28 mouse cellular contexts compared by ENCODE assay signal in genomic region chr19:33265245-33265644, GRCm38 (mm10).
DNase-seq lines count a peak whose midpoint lies in the region; ATAC-seq lines count a peak whose summit lies in the region.
"Had no signal": no experiment of that assay in that cellular context is flagged by ENCODE, and none has a peak within 500 bp of the region (broad histone marks: within the 10 kb centered on the region; RNA-seq: fewer than 3 reads in every experiment).

No protein-coding gene starts in this region.

- no peaks in the 10 kb centered on the region for H3K9me3 ChIP-seq in heart, embryonic 11.5 days (replicated peaks; ENCODE audit: control insufficient read depth, low read length)
- no peaks in the 10 kb centered on the region for H3K9me3 ChIP-seq in liver, embryonic 12.5 days (replicated peaks)
- H3K9me3 ChIP-seq: heart, embryonic 15.5 days; kidney, embryonic 15.5 days; limb, embryonic 13.5 days; neural tube, embryonic 13.5 days; stomach, embryonic 15.5 days had no signal

- H3K4me1 ChIP-seq in heart, embryonic 11.5 days (ENCODE audit: control insufficient read depth, insufficient read depth, low read length), result no peaks in the 10 kb centered on the region
- peaks cover 6% of the 10 kb centered on the region; the same call in 1 of the 2 replicates for H3K4me1 ChIP-seq in liver, embryonic 12.5 days
- H3K4me1 ChIP-seq: heart, embryonic 15.5 days; limb, embryonic 13.5 days; neural tube, embryonic 13.5 days; stomach, embryonic 15.5 days had no signal

- H3K4me3 ChIP-seq in heart, embryonic 11.5 days (ENCODE audit: low read depth, low read length), result no peak overlapping the region
- no peak overlapping the region for H3K4me3 ChIP-seq in liver, embryonic 12.5 days
- H3K4me3 ChIP-seq: erythroblast, embryonic 14.5 days; heart, embryonic 15.5 days; kidney, embryonic 15.5 days; limb, embryonic 13.5 days; myocyte; neural tube, embryonic 13.5 days; stomach, embryonic 15.5 days had no signal

- no peaks in the 10 kb centered on the region for H3K36me3 ChIP-seq in heart, embryonic 11.5 days (ENCODE audit: control insufficient read depth, insufficient read depth, low read length)
- H3K36me3 ChIP-seq in liver, embryonic 12.5 days, result no peaks in the 10 kb centered on the region
- H3K36me3 ChIP-seq: heart, embryonic 15.5 days; kidney, embryonic 15.5 days; limb, embryonic 13.5 days; neural tube, embryonic 13.5 days; stomach, embryonic 15.5 days had no signal

- H3K4me2 ChIP-seq in heart, embryonic 11.5 days, result no peak overlapping the region
- no peak overlapping the region for H3K4me2 ChIP-seq in liver, embryonic 12.5 days
- H3K4me2 ChIP-seq: heart, embryonic 15.5 days; kidney, embryonic 15.5 days; limb, embryonic 13.5 days; liver, embryonic 11.5 days; neural tube, embryonic 13.5 days; stomach, embryonic 15.5 days had no signal

- peak; percentile 1 for DNase-seq in embryo, embryonic 11 days
- DNase-seq in embryo, embryonic 10 days (ENCODE audit: low spot score), result no peak
- peak; percentile 84 for DNase-seq in CD4-positive helper T cell, adult 2 months (ENCODE audit: low read depth, low spot score)
- peak; percentile 64 for DNase-seq in T-cell, adult 2 months (ENCODE audit: low spot score)
- DNase-seq in induced T-regulatory cell, adult 2 months (ENCODE audit: low read depth), result peak; percentile 64
- no peak for DNase-seq in right cerebral cortex, postnatal 36 days (ENCODE audit: low spot score in 2 of 2)
- DNase-seq: adrenal gland, postnatal 14 days; cerebellum, adult 11-12 months; cerebellum, adult 9-11 months; gastrocnemius, postnatal 14 days; kidney, adult 18-20 months; kidney, postnatal 25 days; liver, postnatal 0 days; thymus, postnatal 25 days had no signal

- no peak overlapping the region for H3K9ac ChIP-seq in heart, embryonic 11.5 days (ENCODE audit: low read depth, low read length)
- no peak overlapping the region for H3K9ac ChIP-seq in liver, embryonic 12.5 days
- H3K9ac ChIP-seq: heart, embryonic 15.5 days; kidney, embryonic 15.5 days; limb, embryonic 13.5 days; liver, postnatal 0 days; neural tube, embryonic 13.5 days; stomach, embryonic 15.5 days had no signal

- no peak overlapping the region for H3K27ac ChIP-seq in heart, embryonic 11.5 days (ENCODE audit: low read depth, low read length)
- no peak overlapping the region for H3K27ac ChIP-seq in liver, embryonic 12.5 days
- H3K27ac ChIP-seq: heart, embryonic 15.5 days; kidney, embryonic 15.5 days; limb, embryonic 13.5 days; macrophage; neural tube, embryonic 13.5 days; stomach, embryonic 15.5 days had no signal

- ATAC-seq in heart, embryonic 11.5 days (replicated peaks; ENCODE audit: insufficient number of reproducible peaks, low FRiP score, low TSS enrichment), result no peak
- no peak for ATAC-seq in liver, embryonic 12.5 days
- ATAC-seq: hindbrain, embryonic 16.5 days; liver, postnatal 0 days; lung, postnatal 0 days; midbrain, embryonic 16.5 days had no signal

- WGBS in heart, embryonic 11.5 days (ENCODE audit: insufficient replicate concordance), result 26% methylated on average over 2 of the region's 2 CpGs
- 23% methylated on average over 2 of the region's 2 CpGs for WGBS in liver, embryonic 12.5 days (ENCODE audit: insufficient replicate concordance)

- no peaks in the 10 kb centered on the region for H3K27me3 ChIP-seq in heart, embryonic 11.5 days (ENCODE audit: control insufficient read depth, insufficient read depth, low read length)
- no peaks in the 10 kb centered on the region for H3K27me3 ChIP-seq in liver, embryonic 12.5 days (replicated peaks)
- H3K27me3 ChIP-seq: heart, embryonic 15.5 days; kidney, embryonic 15.5 days; neural tube, embryonic 13.5 days; stomach, embryonic 15.5 days had no signal

Comparison
In these comparisons a context has a peak if more than half of its experiments do, and no peak if none do; other contexts are left out.
1. DNase-seq: peak in embryo, embryonic 11 days (single experiment), CD4-positive helper T cell, adult 2 months (single experiment), T-cell, adult 2 months (single experiment) and induced T-regulatory cell, adult 2 months (single experiment); none in embryo, embryonic 10 days (single experiment) and right cerebral cortex, postnatal 36 days (0 of 2).